Mouse (Mus musculus): ENCODE measurements around the gene 1810055G02Rik.

1810055G02Rik gene

GRCm38 (mm10) chr19:3743851-3744512, 35.9 kb downstream of the 1810055G02Rik start:
- peak; percentile 72 to 79 for DNase-seq

DNA sequence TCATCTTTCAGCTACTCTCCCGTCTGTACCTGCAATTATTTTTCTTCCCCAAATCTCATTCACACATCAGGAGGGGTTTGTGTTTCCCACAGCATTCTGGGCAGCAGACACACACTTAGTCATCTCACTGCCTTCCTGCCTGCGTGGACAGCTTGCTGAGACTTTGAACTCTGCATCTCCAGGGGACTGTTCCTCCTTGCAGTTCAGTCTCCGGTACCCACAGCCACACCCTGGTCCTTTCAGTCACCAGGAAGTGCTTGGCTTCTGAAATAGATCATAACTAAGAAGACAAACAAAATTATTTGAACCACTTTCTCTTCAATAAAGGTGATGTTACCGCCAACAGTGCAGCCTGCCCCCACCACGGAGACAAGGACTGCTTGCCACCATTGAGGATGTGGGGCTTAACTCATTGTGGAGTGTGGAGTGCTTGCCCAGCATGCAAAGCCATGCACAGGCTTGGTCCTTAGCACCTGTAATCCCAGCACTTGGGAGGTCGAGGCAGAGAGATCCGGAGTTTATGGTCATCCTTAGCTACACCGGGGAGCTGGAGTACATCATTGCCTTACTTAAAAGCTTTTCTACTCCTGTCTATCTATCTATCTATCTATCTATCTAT, 44.6 kb downstream of the 1810055G02Rik start:
- DNase-seq, result no peak

GRCm38 (mm10) chr19:3753240-3753633, 45.1 kb downstream of the 1810055G02Rik start:
- no peak for DNase-seq

DNA sequence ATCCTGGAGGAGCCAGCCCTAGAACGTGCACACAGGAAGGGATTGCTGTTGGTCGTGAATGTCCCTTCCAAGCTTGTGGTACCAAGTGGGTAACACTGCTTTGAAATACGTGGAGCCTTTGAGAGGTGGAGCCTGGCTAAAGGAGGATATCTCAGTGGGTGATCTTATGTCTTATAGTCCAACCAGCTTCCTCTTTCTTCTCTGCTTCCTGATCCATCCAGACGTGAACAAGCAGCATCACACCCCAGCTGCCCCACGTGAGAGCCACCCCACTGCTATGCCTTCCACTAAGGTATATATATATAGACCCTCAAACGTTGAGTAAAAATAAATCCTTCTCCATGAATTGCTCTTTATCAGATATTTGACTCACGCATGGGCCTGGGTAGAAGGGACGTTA, 45.6 kb downstream of the 1810055G02Rik start:
- DNase-seq, result no peak

GRCm38 (mm10) chr19:3757861-3758260, 49.8 kb downstream of the 1810055G02Rik start:
- no peak for DNase-seq

DNA sequence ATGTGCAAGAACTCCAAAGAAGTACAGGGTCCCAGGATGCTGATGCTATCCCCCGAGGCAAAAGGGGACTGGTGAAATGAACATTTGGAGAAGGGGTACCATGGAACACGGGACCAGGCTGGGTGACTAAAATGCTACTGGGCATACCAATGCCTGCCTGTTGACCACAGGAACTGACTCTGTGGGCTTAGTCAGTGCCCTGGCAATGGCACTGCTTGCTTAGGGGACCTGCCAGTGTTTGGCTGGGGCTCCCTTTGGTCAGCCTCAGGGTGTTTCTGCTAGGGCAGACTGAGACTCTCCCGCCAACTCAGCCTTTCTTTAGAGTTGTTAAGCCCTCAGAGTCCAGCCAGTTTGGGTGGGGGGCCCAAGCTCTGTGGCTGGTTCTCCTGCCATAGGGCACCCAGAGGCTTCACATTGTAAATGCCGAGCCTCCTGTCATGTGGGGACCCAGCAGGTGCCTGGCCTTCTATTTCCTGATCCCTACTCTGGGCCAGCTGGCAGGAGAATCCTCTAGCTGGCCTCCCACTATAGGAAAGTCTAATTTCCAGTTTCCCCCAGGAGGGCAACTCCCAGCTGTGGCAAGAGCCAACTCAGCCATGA, 57.2 kb downstream of the 1810055G02Rik start:
- DNase-seq, result no peak

- DNase-seq, result no peak
Measured at GRCm38 (mm10) chr19:3766378-3766777, 58.3 kb downstream of the 1810055G02Rik start.

GRCm38 (mm10) chr19:3767276-3767780, 59.2 kb downstream of the 1810055G02Rik start, which contains the start of gene Kmt5b:
TSS of gene Kmt5b (plus strand) at chr19:3767421.
- DNase-seq, result no peak

All from kidney, postnatal 4 days (tissue).